Mouse (Mus musculus) spleen, adult 2 months (tissue): ENCODE measurements at regions not wholly inside any gene's neighbourhood (a gene's known extent, or its start where the extent isn't known, plus 50 kb on each side); places are given as distances from the start of the nearest gene placed in this dataset.

Experiments used
- DNase-seq, 2 experiments: peaks; one replicate each; pipeline versions ENCODE4 v3.0.0 to v3.0.0-alpha.2; 2012 to 2021; ENCODE audit warnings: low spot score in 2 of 2, low read depth in 1 of 2
- H3K27ac ChIP-seq: fragments of 200-500 bp; 2 replicates; pipeline ENCODE4 v1.5.1; 2012; ENCODE audit warnings: low read length, inconsistent platforms; ENCODE audit not compliant: insufficient read depth
- H3K27me3 ChIP-seq: fragments of 200-500 bp; 2 replicates; pipeline ENCODE4 v1.6.1; 2012; ENCODE audit warnings: mild to moderate bottlenecking, moderate library complexity, low read length, inconsistent platforms; ENCODE audit not compliant: control insufficient read depth, insufficient read depth
- H3K36me3 ChIP-seq: fragments of 200-500 bp; 2 replicates; pipeline ENCODE4 v1.6.1; 2012; ENCODE audit warnings: mild to moderate bottlenecking, low read length, inconsistent platforms; ENCODE audit not compliant: control insufficient read depth, insufficient read depth
- H3K4me1 ChIP-seq: fragments of 200-500 bp; 2 replicates; pipeline ENCODE4 v1.6.1; 2011; ENCODE audit warnings: inconsistent platforms; ENCODE audit not compliant: control insufficient read depth, insufficient read depth, insufficient read length
- H3K4me3 ChIP-seq: fragments of 200-500 bp; 2 replicates; pipeline ENCODE4 v1.5.1; 2011; ENCODE audit warnings: mild to moderate bottlenecking, inconsistent platforms; ENCODE audit not compliant: insufficient read depth, insufficient read length; ENCODE audit errors: extremely low read depth
- CTCF ChIP-seq: fragments of 200-500 bp; IDR thresholded peaks from 2 replicates; pipeline ENCODE4 v1.5.1; 2011; ENCODE audit warnings: mild to moderate bottlenecking, inconsistent platforms; ENCODE audit not compliant: insufficient read depth, insufficient read length, insufficient replicate concordance; ENCODE audit errors: extremely low read depth
- POLR2A ChIP-seq: fragments of 200-500 bp; IDR thresholded peaks from 2 replicates; pipeline ENCODE4 v1.6.1; 2011; ENCODE audit warnings: low read depth, low read length, inconsistent platforms
- WGBS: fragments of 180-500 bp; shearing (Covaris S2); methylation state at CpG from one replicate; pipeline ENCODE4 v1.1.7; 2018; 5-methylcytosine and 5-hydroxymethylcytosine counted together

- H3K4me3 ChIP-seq = no peak overlapping the region
- H3K27me3 ChIP-seq = no peaks in the 10 kb centered on the region
- 80% methylated on average over 2 of the region's 2 CpGs for WGBS
- H3K27ac ChIP-seq = no peak overlapping the region
- H3K4me1 ChIP-seq = no peaks in the 10 kb centered on the region
- no peaks in the 10 kb centered on the region for H3K36me3 ChIP-seq
- no peak for TF ChIP-seq CTCF
- no peak for TF ChIP-seq POLR2A
- DNase-seq = no peak
Observed at GRCm38 (mm10) chr5:39416597-39417023, 338.7 kb downstream of the Hs3st1 start.

GRCm38 (mm10) chr5:39412756-39413155 lies 342.5 kb downstream of the Hs3st1 start:
- H3K36me3 ChIP-seq = no peaks in the 10 kb centered on the region
- 90% methylated on average over 5 of the region's 5 CpGs for WGBS
- no peak overlapping the region for H3K4me3 ChIP-seq
- no peaks in the 10 kb centered on the region for H3K4me1 ChIP-seq
- no peak for DNase-seq
- TF ChIP-seq CTCF = no peak
- TF ChIP-seq POLR2A = no peak
- no peak overlapping the region for H3K27ac ChIP-seq
- no peaks in the 10 kb centered on the region for H3K27me3 ChIP-seq

DNA sequence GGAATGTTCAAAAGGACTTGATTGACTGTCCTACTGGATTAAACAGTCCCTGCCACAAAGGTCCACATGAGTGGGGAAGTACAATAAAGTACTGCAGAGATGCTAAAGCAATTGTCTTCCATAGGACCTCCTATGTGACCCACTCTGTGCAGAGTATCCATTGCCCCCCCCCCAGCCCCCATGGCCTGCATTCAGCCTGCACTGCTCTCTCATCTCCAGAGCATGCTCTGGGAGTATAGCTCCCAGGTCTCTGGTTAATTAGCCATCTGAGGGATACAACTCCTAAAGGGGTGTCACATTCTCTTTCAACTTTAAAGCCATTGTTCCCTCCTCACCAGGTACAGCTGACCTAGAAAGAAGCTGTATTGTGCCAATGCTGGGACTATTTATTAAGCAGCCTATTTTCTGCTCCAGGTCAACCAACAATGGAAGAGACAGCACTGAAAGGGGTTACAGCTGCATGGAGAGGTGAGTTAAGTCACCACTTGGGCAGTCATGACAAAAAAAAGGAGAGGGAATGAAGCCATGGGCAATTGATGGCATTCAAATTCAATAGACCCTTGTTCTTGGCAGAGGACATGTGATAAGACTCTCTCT lies 364.8 kb downstream of the Hs3st1 start:
- DNase-seq = no peak
- no peak overlapping the region for H3K27ac ChIP-seq
- H3K36me3 ChIP-seq = no peaks in the 10 kb centered on the region
- H3K4me1 ChIP-seq = no peaks in the 10 kb centered on the region
- no peak overlapping the region for H3K4me3 ChIP-seq
- no peak for TF ChIP-seq CTCF
- no peak for TF ChIP-seq POLR2A
- H3K27me3 ChIP-seq = no peaks in the 10 kb centered on the region

- 90% methylated on average over 2 of the region's 2 CpGs for WGBS
- Histone ChIP-seq H3K36me3 (no peaks in the 10 kb centered on the region), H3K4me1 (no peaks in the 10 kb centered on the region), H3K4me3 (no peak overlapping the region), H3K27me3 (no peaks in the 10 kb centered on the region), H3K27ac (no peak overlapping the region)
- DNase-seq = no peak
- TF ChIP-seq POLR2A = no peak
- no peak for TF ChIP-seq CTCF
Observed at GRCm38 (mm10) chr5:39384410-39384809, 370.9 kb downstream of the Hs3st1 start.

GRCm38 (mm10) chr5:39374199-39374598 lies 381.1 kb downstream of the Hs3st1 start:
- 89% methylated on average over 3 of the region's 3 CpGs for WGBS
- no peak overlapping the region for H3K27ac ChIP-seq
- TF ChIP-seq POLR2A = no peak
- TF ChIP-seq CTCF = no peak
- H3K4me1 ChIP-seq = no peaks in the 10 kb centered on the region
- H3K4me3 ChIP-seq = no peak overlapping the region
- no peaks in the 10 kb centered on the region for H3K27me3 ChIP-seq
- no peaks in the 10 kb centered on the region for H3K36me3 ChIP-seq
- no peak for DNase-seq

DNA sequence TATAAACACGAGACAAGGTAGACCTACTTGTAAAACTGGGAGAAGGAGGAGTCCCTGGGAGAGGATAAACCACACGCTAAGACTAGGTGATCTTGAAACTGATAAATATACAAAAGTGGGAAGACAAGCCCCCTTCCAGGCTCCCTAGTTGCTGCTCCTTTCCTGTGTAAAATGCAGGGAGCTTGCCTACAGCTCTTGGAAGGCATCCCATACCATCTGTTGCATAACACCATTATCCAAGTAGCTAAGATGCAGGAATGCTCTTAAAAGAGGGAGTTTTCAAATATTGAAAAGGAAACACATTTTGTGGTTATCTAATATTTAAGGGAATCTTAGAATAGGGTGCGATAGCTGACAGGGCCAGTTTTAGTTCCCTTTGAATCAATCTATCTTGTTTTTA lies 406.6 kb downstream of the Hs3st1 start:
- DNase-seq = no peak
- H3K27ac ChIP-seq = no peak overlapping the region
- TF ChIP-seq POLR2A (no peak), CTCF (no peak)
- 86% methylated on average over 3 of the region's 3 CpGs for WGBS
- no peaks in the 10 kb centered on the region for H3K27me3 ChIP-seq
- H3K4me3 ChIP-seq = no peak overlapping the region
- no peaks in the 10 kb centered on the region for H3K4me1 ChIP-seq
- H3K36me3 ChIP-seq = no peaks in the 10 kb centered on the region

DNA sequence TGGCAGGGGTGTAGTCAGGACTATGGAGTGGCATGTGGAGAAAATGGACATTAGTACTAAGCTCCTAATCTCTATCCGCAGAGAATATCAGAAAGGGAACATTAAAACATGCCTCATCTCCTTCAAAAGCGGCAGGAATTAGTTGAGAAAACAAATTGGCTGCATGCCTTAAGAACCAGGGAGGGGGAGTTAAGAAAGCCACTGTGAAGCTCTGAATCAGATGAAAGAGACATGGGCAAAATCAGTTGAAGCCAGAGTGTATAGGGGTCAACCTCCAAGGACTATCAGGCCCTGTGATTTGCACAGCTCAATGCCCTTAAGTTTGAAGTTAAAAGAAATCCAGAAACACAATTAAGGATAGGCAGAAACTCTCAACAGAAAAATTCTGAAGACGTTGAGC lies 408.3 kb downstream of the Hs3st1 start:
- TF ChIP-seq CTCF = no peak
- no peak for TF ChIP-seq POLR2A
- H3K4me3 ChIP-seq = no peak overlapping the region
- no peaks in the 10 kb centered on the region for H3K27me3 ChIP-seq
- no peaks in the 10 kb centered on the region for H3K36me3 ChIP-seq
- H3K27ac ChIP-seq = no peak overlapping the region
- no peaks in the 10 kb centered on the region for H3K4me1 ChIP-seq
- WGBS = 92% methylated on average over 3 of the region's 3 CpGs
- no peak for DNase-seq

DNA sequence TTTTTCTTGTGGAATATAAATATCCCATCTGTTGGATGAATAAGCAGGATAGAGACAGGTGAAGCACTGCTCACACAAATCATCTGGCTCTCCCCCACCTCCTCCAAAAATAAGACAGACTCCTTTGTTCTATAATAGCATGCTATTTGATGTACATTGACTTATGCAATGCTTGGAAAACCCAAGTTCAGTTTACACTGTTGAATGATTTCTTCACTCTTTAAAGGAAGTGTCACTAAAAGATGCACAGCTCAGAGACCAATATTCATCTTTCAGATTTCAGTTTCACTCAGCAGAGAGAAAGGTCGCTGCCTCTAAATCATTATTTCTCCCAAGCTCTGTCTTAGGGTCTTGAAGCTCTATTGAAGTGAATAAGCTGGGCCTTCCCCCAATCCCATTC lies 417.4 kb downstream of the Hs3st1 start:
- Histone ChIP-seq H3K4me1 (no peaks in the 10 kb centered on the region), H3K27me3 (no peaks in the 10 kb centered on the region), H3K36me3 (no peaks in the 10 kb centered on the region), H3K27ac (no peak overlapping the region), H3K4me3 (no peak overlapping the region)
- TF ChIP-seq CTCF (no peak), POLR2A (no peak)
- DNase-seq = no peak
- 70% methylated on average over 1 of the region's 1 CpGs for WGBS
